Mouse (Mus musculus) myocyte (in vitro differentiated cells): ENCODE data around the gene Gm17728. TPM values are rescaled to one million over a fixed set of nuclear protein-coding genes. Genes with fewer than 3 reads are reported as not detected.
A peak's percentile ranks its signal among the peaks of the same experiment; 100 is the strongest.
"Not testable (repeated sequence)": the region's sequence is repeated elsewhere in the genome, so short reads cannot be mapped to it uniquely, and the experiment has no call there.

Experiments used
- H3K27me3 ChIP-seq: one replicate; pipeline ENCODE4 v1.6.1; 2011; ENCODE audit not compliant: control insufficient read depth, insufficient read depth, insufficient read length
- H3K36me3 ChIP-seq: one replicate; pipeline ENCODE4 v1.6.1; 2011; ENCODE audit not compliant: control insufficient read depth, insufficient read depth
- H3K4me2 ChIP-seq: one replicate; pipeline ENCODE4 v1.6.1; 2011; ENCODE audit warnings: low read depth, control low read depth
- H3K4me3 ChIP-seq: one replicate; pipeline ENCODE4 v1.5.1; 2011; ENCODE audit warnings: mild to moderate bottlenecking, control low read depth, moderate library complexity
- H3K79me2 ChIP-seq: one replicate; pipeline ENCODE4 v1.6.1; 2011; ENCODE audit not compliant: control insufficient read depth, insufficient read depth
- H3ac ChIP-seq: one replicate; pipeline ENCODE4 v1.6.1; 2011; ENCODE audit not compliant: control insufficient read depth, insufficient read length
- CEBPB ChIP-seq: IDR thresholded peaks from 2 replicates; pipeline ENCODE4 v1.6.1; 2011; ENCODE audit warnings: mild to moderate bottlenecking, moderate library complexity; ENCODE audit not compliant: poor library complexity, insufficient read depth, severe bottlenecking
- E2F4 ChIP-seq: IDR thresholded peaks from one replicate; pipeline ENCODE4 v1.6.1; 2011; ENCODE audit warnings: mild to moderate bottlenecking, control low read depth, moderate library complexity; ENCODE audit not compliant: insufficient read depth
- MAX ChIP-seq: IDR thresholded peaks from one replicate; pipeline ENCODE4 v1.6.1; 2011; ENCODE audit warnings: low read depth, mild to moderate bottlenecking, control low read depth
- MYOD1 ChIP-seq, 3 experiments: IDR thresholded peaks; one replicate each; pipeline ENCODE4 v1.6.1; 2011; ENCODE audit warnings: control low read depth in 2 of 3, low read depth in 2 of 3, mild to moderate bottlenecking in 2 of 3, moderate library complexity in 1 of 3; ENCODE audit not compliant: insufficient read length in 2 of 3, control insufficient read depth in 1 of 3
- MYOG ChIP-seq, 3 experiments: IDR thresholded peaks; one replicate each; pipeline ENCODE4 v1.6.1; 2011; ENCODE audit warnings: control low read depth in 2 of 3, low read depth in 2 of 3, mild to moderate bottlenecking in 2 of 3; ENCODE audit not compliant: insufficient read length in 2 of 3, control insufficient read depth in 1 of 3, insufficient read depth in 1 of 3
- POLR2A ChIP-seq: IDR thresholded peaks from one replicate; pipeline ENCODE4 v1.6.1; 2011; ENCODE audit warnings: low read depth, mild to moderate bottlenecking, control low read depth, moderate library complexity; ENCODE audit not compliant: insufficient read length
- POLR2AphosphoS2 ChIP-seq: IDR thresholded peaks from one replicate; pipeline ENCODE4 v1.6.1; 2011; ENCODE audit warnings: low read depth, control low read depth; ENCODE audit not compliant: insufficient read length
- REST ChIP-seq: IDR thresholded peaks from one replicate; pipeline ENCODE4 v1.6.1; 2011; ENCODE audit warnings: mild to moderate bottlenecking, control low read depth, moderate library complexity; ENCODE audit not compliant: insufficient read depth, insufficient read length
- SRF ChIP-seq: IDR thresholded peaks from one replicate; pipeline ENCODE4 v1.6.1; 2011; ENCODE audit warnings: low read depth; ENCODE audit not compliant: control insufficient read depth, insufficient read length
- TCF12 ChIP-seq: IDR thresholded peaks from one replicate; pipeline ENCODE4 v1.6.1; 2011; ENCODE audit warnings: mild to moderate bottlenecking, control low read depth; ENCODE audit not compliant: poor library complexity, insufficient read depth, severe bottlenecking
- TCF3 ChIP-seq: IDR thresholded peaks from one replicate; pipeline ENCODE4 v1.6.1; 2011; ENCODE audit warnings: low read depth, control low read depth; ENCODE audit not compliant: insufficient read length
- USF1 ChIP-seq: IDR thresholded peaks from one replicate; pipeline ENCODE4 v1.6.1; 2011; ENCODE audit warnings: low read depth, mild to moderate bottlenecking, control low read depth, moderate library complexity
- polyA plus RNA-seq: library from polyadenylated mRNA; unstranded; fragments of >200 nt; fragmentation: generic; extraction: Trizol; gene quantifications from one replicate; pipeline ENCODE4 v1.2.1, GENCODE M21; 2012; ENCODE audit warnings: missing spikeins

Gm17728 gene
- not detected for polyA plus RNA-seq

- H3K36me3 ChIP-seq, H3K27me3 ChIP-seq, H3K4me2 ChIP-seq, H3K4me3 ChIP-seq, H3K79me2 ChIP-seq, H3ac ChIP-seq: not testable (repeated sequence)
These were observed at the start of gene Gm17728 for GRCm38 (mm10) chr17:9421760-9422159. Gene Gm17728 (plus strand): TSS chr17:9422060.

GRCm38 (mm10) chr17:9397493-9397892 is 24.4 kb upstream of the Gm17728 start:
- H3K36me3 ChIP-seq: no peaks in the 10 kb centered on the region
- H3K4me3 ChIP-seq: no peak overlapping the region
- TF ChIP-seq POLR2A (no peak), SRF (no peak), REST (no peak), MYOG (IDR thresholded peaks at IDR 0.05; ENCODE audit: control insufficient read depth in 1 of 3, insufficient read depth in 1 of 3, insufficient read length in 2 of 3, low read depth in 2 of 3) (no peak), TCF3 (no peak), CEBPB (no peak), USF1 (no peak), MAX (no peak), MYOD1 (IDR thresholded peaks at IDR 0.05; ENCODE audit: control insufficient read depth in 1 of 3, insufficient read length in 2 of 3, low read depth in 2 of 3) (no peak), E2F4 (no peak), POLR2AphosphoS2 (no peak), TCF12 (no peak)
- H3K4me2 ChIP-seq: no peak overlapping the region
- no peaks in the 10 kb centered on the region for H3K79me2 ChIP-seq
- H3K27me3 ChIP-seq: no peaks in the 10 kb centered on the region
- H3ac ChIP-seq: no peak overlapping the region

GRCm38 (mm10) chr17:9398551-9398950 is 23.3 kb upstream of the Gm17728 start:
- Histone ChIP-seq H3K27me3 (no peaks in the 10 kb centered on the region), H3K4me3 (no peak overlapping the region), H3K36me3 (no peaks in the 10 kb centered on the region), H3K79me2 (no peaks in the 10 kb centered on the region), H3ac (no peak overlapping the region), H3K4me2 (no peak overlapping the region)
- TF ChIP-seq MYOD1 (IDR thresholded peaks at IDR 0.05; ENCODE audit: control insufficient read depth in 1 of 3, insufficient read length in 2 of 3, low read depth in 2 of 3) (no peak), E2F4 (no peak), POLR2AphosphoS2 (no peak), USF1 (no peak), MYOG (IDR thresholded peaks at IDR 0.05; ENCODE audit: control insufficient read depth in 1 of 3, insufficient read depth in 1 of 3, insufficient read length in 2 of 3, low read depth in 2 of 3) (no peak), MAX (no peak), SRF (no peak), CEBPB (no peak), TCF12 (no peak)

DNA sequence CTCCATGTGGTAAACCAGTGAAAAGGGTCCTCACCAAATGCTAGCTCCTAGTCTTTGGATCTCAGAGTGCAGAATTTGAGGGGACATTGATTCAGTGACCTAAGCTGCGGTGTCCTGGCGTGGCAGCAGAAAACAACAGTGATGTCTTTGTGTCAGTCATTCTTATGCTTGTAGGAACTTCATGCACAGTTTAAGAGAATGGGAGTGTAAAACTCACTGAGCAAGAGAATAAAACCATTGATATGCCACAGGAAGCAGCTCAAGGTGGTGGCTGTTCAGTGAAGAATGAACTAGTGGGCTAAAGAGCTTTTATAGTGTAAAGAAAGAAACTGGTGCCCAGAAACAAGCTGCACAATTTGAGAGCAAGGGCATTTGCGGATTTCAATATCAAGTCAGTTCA is 17.9 kb upstream of the Gm17728 start:
- H3ac ChIP-seq: no peak overlapping the region
- no peak overlapping the region for H3K4me2 ChIP-seq
- H3K36me3 ChIP-seq: no peaks in the 10 kb centered on the region
- H3K79me2 ChIP-seq: no peaks in the 10 kb centered on the region
- no peaks in the 10 kb centered on the region for H3K27me3 ChIP-seq
- H3K4me3 ChIP-seq: no peak overlapping the region
- TF ChIP-seq MYOG (IDR thresholded peaks at IDR 0.05; ENCODE audit: control insufficient read depth in 1 of 3, insufficient read depth in 1 of 3, insufficient read length in 2 of 3, low read depth in 2 of 3) (no peak), USF1 (no peak), E2F4 (no peak), CEBPB (no peak), POLR2AphosphoS2 (no peak), TCF12 (no peak), TCF3 (no peak), MAX (no peak), MYOD1 (IDR thresholded peaks at IDR 0.05; ENCODE audit: control insufficient read depth in 1 of 3, insufficient read length in 2 of 3, low read depth in 2 of 3) (no peak), POLR2A (no peak), REST (no peak), SRF (no peak)

- H3K4me3 ChIP-seq: no peak overlapping the region
- peak overlapping the region; percentile 57 for H3K4me2 ChIP-seq
- no peaks in the 10 kb centered on the region for H3K36me3 ChIP-seq
- H3K79me2 ChIP-seq: no peaks in the 10 kb centered on the region
- H3K27me3 ChIP-seq: no peaks in the 10 kb centered on the region
- TF ChIP-seq MYOD1 (IDR thresholded peaks at IDR 0.05; ENCODE audit: control insufficient read depth in 1 of 3, insufficient read length in 2 of 3, low read depth in 2 of 3) (peak in 1 of 3 experiments; percentile 35), SRF (no peak), TCF3 (no peak), TCF12 (no peak), MAX (no peak), POLR2AphosphoS2 (no peak), E2F4 (no peak)
- no peak overlapping the region for H3ac ChIP-seq
These were observed 14.2 kb upstream of the Gm17728 start for GRCm38 (mm10) chr17:9407640-9408039.
